Mouse (Mus musculus) lung, adult 2 months (tissue): Measurements from ENCODE around the gene Cog8.

Experiments
- CTCF ChIP-seq: fragments of 200-500 bp; IDR thresholded peaks from 2 replicates; pipeline ENCODE4 v1.5.1; 2011; ENCODE audit warnings: mild to moderate bottlenecking, low read length, control low read depth; ENCODE audit not compliant: insufficient read depth
- POLR2A ChIP-seq: fragments of 200-500 bp; IDR thresholded peaks from 2 replicates; pipeline ENCODE4 v1.6.1; 2011; ENCODE audit warnings: low read depth, mild to moderate bottlenecking, control low read depth, low read length, borderline replicate concordance; ENCODE audit errors: extremely low read depth

GRCm38 (mm10) chr8:107045478-107045877 lies 11.0 kb downstream of the Cog8 start:
- TF ChIP-seq CTCF, result no peak
- no peak for TF ChIP-seq POLR2A
